Mouse (Mus musculus): ENCODE data around the gene Cacna2d3.

DNA sequence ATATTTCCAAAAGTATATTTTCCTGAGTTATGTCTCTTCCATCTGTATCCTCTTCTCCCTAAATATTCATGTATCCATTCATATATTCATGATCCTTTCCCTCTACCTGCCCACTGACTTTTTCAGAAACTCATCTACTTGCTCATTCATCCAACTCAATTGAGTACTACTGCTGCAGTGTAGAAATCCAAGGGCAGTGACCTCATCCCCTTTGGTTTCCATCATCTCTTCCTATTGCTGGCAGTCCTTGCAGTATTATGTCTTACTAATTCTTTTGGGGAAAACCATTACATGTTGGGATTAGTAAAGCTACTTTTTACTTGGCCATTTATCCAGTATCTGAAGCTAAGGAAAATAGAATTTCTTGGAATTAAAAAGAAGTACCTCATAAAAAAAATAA is 447.8 kb downstream of the Cacna2d3 start:
- no peak for TF ChIP-seq EP300 (IDR thresholded peaks at IDR 0.05; ENCODE audit: low read depth)
- TF ChIP-seq CTCF (IDR thresholded peaks at IDR 0.05; ENCODE audit: low read depth): no peak

Data from liver, postnatal 0 days (tissue).